Mouse (Mus musculus): ENCODE measurements around the gene Siglec1.
"Not testable (repeated sequence)": the region's sequence is repeated elsewhere in the genome, so short reads cannot be mapped to it uniquely, and the experiment has no call there.

Siglec1 gene

DNA sequence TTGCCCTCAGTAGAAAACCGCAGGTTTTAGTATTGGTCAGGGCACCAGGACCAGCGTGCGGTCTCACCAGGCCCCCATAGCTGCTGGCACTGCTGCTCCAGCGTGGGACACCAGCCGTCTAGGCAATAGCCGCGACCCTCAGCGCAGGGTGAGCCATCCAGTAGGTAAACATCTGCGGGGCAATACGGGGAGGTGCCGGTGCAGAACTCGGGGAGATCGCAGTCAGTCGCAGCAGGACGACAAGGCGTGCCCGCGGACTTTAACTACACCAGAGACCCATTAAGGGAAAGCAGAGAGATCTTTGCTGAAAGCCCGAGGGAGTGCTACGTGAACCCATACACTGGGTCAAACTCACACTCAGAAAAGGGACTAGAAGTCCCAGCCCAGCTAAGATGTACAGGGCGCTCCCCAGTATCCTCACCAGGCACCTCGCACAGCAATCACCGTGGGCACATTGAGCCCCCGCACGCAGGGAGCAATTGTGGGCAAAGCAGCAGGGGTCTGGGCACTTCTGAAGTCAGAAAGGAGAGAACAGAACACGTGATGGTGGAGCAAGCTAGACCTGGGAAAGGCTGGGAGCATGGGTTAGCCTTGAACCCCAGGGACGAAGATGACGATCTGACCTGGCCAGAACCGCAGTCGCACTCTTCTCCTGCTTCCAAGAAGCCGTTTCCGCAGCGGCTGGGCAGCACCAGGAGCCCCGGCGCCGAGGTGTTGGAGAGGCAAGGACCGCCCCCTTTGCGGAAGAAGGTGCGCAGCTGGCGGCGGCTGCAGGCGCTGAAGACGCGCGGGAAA is 32.5 kb downstream of the Siglec1 start:
- DNase-seq (ENCODE audit: low read depth, low spot score) = no peak

- no peak for DNase-seq (ENCODE audit: low read depth, low spot score)
Measured at GRCm38 (mm10) chr2:131052862-131053418, 33.6 kb downstream of the Siglec1 start.

DNA sequence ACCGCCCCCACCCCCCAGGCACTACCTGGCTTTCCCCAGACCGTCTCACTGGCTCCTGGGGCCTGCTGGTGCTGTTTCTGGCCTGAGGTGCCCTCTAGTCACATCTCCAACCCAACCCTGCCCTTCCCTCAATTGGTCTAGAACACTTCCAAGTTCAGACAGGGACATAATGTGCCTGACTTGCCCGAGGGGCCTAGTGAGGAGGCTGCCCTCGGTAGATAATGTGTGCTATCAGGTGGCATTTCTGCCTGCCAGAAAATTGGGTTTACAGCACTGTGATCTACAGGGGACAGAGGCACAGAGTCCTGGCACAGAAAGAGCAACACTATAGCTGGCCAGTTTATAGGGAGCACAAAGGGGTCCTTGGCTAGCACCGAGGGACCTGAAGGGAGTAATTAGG is 34.5 kb downstream of the Siglec1 start:
- DNase-seq (ENCODE audit: low read depth, low spot score) = no peak

DNA sequence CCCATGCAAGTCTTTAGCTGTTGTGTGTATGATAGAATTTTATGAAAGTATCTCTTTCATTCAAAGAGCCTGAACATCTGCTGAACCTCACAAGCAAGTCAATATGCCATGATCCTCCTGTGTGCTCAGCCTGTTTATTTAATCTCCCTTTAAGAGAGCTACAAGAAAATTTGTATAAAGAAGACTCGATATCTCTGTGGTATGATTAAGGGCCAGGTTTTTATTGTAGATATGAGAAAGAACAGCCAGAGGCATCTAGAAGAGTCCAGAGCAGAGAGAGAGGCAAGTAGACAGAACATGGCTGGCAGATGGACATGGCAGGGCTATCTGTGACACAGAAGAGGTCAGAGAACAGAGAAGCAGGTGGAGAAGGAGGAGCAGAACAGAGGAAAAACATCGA is 40.5 kb downstream of the Siglec1 start:
- DNase-seq (ENCODE audit: low read depth, low spot score) = no peak

GRCm38 (mm10) chr2:131044989-131045720 is 41.4 kb downstream of the Siglec1 start:
- DNase-seq (ENCODE audit: low read depth, low spot score) = no peak

GRCm38 (mm10) chr2:131044354-131044852 is 42.2 kb downstream of the Siglec1 start:
- no peak for DNase-seq (ENCODE audit: low read depth, low spot score)

GRCm38 (mm10) chr2:131042988-131043387 is 43.6 kb downstream of the Siglec1 start, which contains the start of gene Gfra4:
TSS of gene Gfra4 (minus strand) at chr2:131043088.
- DNase-seq (ENCODE audit: low read depth, low spot score) = no peak

GRCm38 (mm10) chr2:131040854-131041825 is 45.4 kb downstream of the Siglec1 start:
- DNase-seq (ENCODE audit: low read depth, low spot score) = no peak

GRCm38 (mm10) chr2:131038675-131039074 is 47.9 kb downstream of the Siglec1 start:
- DNase-seq (ENCODE audit: low read depth, low spot score) = no peak

GRCm38 (mm10) chr2:131038197-131038596 is 48.4 kb downstream of the Siglec1 start:
- DNase-seq (ENCODE audit: low read depth, low spot score) = no peak

- no peak for DNase-seq (ENCODE audit: low read depth, low spot score)
Measured at GRCm38 (mm10) chr2:131037226-131037990, 49.2 kb downstream of the Siglec1 start.

DNA sequence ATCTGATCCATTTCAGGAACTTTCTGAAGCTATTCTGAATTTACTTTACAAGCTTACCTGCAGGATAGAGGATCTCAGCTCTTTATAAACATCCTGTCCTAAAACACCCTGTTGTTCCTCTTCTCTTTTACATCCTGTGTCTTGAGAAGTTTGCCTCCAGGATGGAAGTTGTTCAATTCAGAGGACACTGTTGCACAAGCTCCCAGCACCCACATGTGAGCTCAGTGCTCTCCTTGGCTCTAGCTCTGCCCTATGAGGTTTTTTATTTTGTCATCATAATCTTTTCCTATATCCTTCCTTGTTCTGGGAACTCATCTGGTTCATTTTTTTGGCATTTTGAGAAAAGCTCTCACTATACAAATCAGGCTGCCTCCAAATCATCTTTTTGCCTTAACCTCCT is 49.8 kb downstream of the Siglec1 start:
- no peak for DNase-seq (ENCODE audit: low read depth, low spot score)

GRCm38 (mm10) chr2:131036343-131036742 is 50.2 kb downstream of the Siglec1 start:
- no peak for DNase-seq (ENCODE audit: low read depth, low spot score)

DNA sequence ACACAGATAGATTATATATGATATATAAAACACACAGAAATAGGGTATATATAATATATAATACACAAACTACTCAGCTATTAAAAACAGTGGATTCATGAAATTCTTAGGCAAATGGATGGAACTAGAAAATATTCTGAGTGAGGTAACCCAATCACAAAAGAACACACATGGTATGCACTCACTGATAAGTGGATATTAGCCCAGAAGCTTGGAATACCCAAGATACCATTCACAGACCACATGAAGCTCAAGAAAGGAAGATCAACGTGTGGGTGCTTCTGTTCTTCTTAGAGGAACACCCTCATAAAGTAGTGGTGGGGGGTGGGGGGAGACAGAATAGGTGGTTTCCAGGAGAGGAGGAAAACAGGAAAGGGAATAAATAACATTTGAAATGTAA is 55.2 kb downstream of the Siglec1 start:
- not testable (repeated sequence) for DNase-seq (ENCODE audit: low read depth, low spot score)

- no peak for DNase-seq (ENCODE audit: low read depth, low spot score)
Measured at GRCm38 (mm10) chr2:131030998-131031397, 55.6 kb downstream of the Siglec1 start.

GRCm38 (mm10) chr2:131030561-131030960 is 56.0 kb downstream of the Siglec1 start:
- DNase-seq (ENCODE audit: low read depth, low spot score) = no peak

DNA sequence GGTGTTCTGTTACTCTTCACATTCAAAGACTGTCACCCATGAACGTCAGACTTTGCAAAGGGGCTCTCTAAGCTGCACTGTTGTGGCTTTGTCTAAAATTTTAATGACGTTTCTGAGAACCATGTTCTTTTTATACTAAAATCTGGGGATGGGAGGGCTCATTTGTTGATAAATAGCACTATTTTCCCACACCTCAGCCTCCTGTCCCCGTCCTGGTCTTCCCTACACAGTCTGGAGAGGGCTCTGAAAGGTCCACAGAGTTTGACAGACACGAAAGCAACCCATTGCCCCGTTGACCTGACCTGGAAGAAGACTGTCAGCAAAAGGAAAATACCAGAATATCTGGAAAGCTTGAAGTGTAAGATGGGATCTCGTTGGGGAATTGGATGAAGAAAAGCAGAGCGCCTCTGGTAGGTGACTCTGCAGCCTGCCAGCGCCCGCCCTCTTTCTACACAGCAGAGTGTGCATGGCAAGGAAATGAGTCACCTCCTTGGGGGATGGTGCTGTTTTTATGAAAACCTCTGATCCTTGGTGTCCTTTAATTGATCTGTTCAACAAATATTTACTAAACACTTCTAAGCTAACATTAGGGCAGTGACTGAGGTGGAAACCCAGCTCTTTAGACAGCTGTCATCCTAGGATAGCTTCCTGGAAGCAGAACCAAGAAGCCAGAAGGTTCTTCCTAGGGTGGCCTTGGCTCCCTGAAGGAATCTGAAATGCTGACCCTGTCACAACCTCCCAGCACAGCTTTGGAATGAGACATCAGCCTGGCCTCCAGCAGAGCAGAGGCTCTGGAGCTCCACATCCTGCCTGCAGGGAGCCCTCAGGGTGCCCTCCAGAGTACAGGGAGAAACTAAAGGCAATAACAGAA is 57.3 kb downstream of the Siglec1 start:
- DNase-seq (ENCODE audit: low read depth, low spot score) = no peak

DNA sequence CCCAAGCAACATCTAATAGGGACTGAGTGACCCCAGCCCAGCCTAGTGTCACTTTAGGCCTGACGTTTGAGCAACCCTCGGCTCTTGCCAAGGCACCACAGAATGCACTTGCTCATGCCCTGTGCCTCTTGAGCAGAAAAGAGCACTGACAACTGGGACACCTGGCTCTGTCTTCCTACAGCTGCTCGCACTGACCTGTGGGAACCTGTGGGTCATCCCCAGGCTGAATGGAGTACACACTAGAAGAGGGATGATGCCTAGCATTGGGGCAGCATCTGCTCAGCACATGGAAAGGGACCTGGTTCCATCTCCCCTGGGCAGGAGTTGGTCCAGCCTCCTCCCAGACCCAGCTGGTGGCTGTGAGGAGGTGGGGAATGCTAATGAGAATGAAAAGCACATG is 59.6 kb downstream of the Siglec1 start:
- DNase-seq (ENCODE audit: low read depth, low spot score) = no peak

- DNase-seq (ENCODE audit: low read depth, low spot score) = no peak
Measured at GRCm38 (mm10) chr2:131025230-131025629, 61.3 kb downstream of the Siglec1 start.

Data from CD4-positive helper T cell, adult 2 months (primary cell).